Mouse (Mus musculus) liver, adult 2 months (tissue): ENCODE data around the gene Cd244a. TPM values are rescaled to one million over a fixed set of nuclear protein-coding genes. Genes with fewer than 3 reads are reported as not detected.
A peak's percentile ranks its signal among the peaks of the same experiment; 100 is the strongest.

ENCODE experiments used
- DNase-seq: peaks from one replicate; pipeline ENCODE4 v3.0.0-alpha.2; 2011; ENCODE audit warnings: low read depth, low spot score; ENCODE audit errors: extremely low read depth
- H3K27ac ChIP-seq: fragments of 200-500 bp; replicated peaks from 2 replicates; pipeline ENCODE4 v1.5.1; 2012; ENCODE audit warnings: low read depth, mild to moderate bottlenecking, control low read depth, inconsistent platforms, low read length; ENCODE audit not compliant: insufficient read depth
- H3K27me3 ChIP-seq: fragments of 200-500 bp; 2 replicates; pipeline ENCODE4 v1.6.1; 2012; ENCODE audit warnings: mild to moderate bottlenecking, moderate library complexity, low read length, inconsistent platforms; ENCODE audit not compliant: control insufficient read depth, insufficient read depth
- H3K36me3 ChIP-seq: fragments of 200-500 bp; 2 replicates; pipeline ENCODE4 v1.6.1; 2012; ENCODE audit warnings: low read length, inconsistent platforms; ENCODE audit not compliant: control insufficient read depth, insufficient read depth
- H3K4me1 ChIP-seq: fragments of 200-500 bp; 2 replicates; pipeline ENCODE4 v1.6.1; 2011; ENCODE audit warnings: low read length; ENCODE audit not compliant: control insufficient read depth, insufficient read depth
- H3K4me3 ChIP-seq: fragments of 200-500 bp; 2 replicates; pipeline ENCODE4 v1.5.1; 2011; ENCODE audit warnings: low read depth, mild to moderate bottlenecking, control low read depth, low read length, moderate library complexity; ENCODE audit not compliant: insufficient read depth
- H3K79me2 ChIP-seq: fragments of 200-500 bp; 2 replicates; pipeline ENCODE4 v1.6.1; 2012; ENCODE audit warnings: inconsistent platforms, mild to moderate bottlenecking, low read length, moderate library complexity; ENCODE audit not compliant: control insufficient read depth, insufficient read depth
- H3K9ac ChIP-seq: fragments of 200-500 bp; 2 replicates; pipeline ENCODE4 v1.6.1; 2012; ENCODE audit warnings: low read depth, mild to moderate bottlenecking, control low read depth, inconsistent platforms, low read length
- CTCF ChIP-seq: fragments of 200-500 bp; IDR thresholded peaks from 2 replicates; pipeline ENCODE4 v1.5.1; 2011; ENCODE audit warnings: low read depth, low read length, control low read depth
- POLR2A ChIP-seq: fragments of 200-500 bp; IDR thresholded peaks from 2 replicates; pipeline ENCODE4 v1.6.1; 2011; ENCODE audit warnings: low read length, control low read depth; ENCODE audit not compliant: insufficient read depth; ENCODE audit errors: extremely low read depth
- WGBS: fragments of 180-500 bp; shearing (Covaris S2); methylation state at CpG from one replicate; pipeline ENCODE4 v1.1.7; 2018; 5-methylcytosine and 5-hydroxymethylcytosine counted together
- polyA plus RNA-seq: library from polyadenylated mRNA; depleted of rRNA; stranded (reverse); fragments of >200 nt; gene quantifications from 2 replicates; pipeline ENCODE4 v1.2.3, GENCODE M21; 2012
- total RNA-seq: library from RNA; depleted of rRNA; stranded (reverse); fragments of >200 nt; gene quantifications from 2 replicates; pipeline ENCODE4 v1.2.3, GENCODE M21; 2014

Gene Cd244a
- total and polyA plus RNA-seq, 2 experiments = 0.17 to 0.46 TPM

- Histone ChIP-seq H3K79me2 (no peaks in the 10 kb centered on the region), H3K36me3 (no peaks in the 10 kb centered on the region), H3K4me3 (no peak overlapping the region), H3K27ac (no peak overlapping the region), H3K27me3 (no peaks in the 10 kb centered on the region), H3K4me1 (no peaks in the 10 kb centered on the region), H3K9ac (no peak overlapping the region)
- WGBS = 85% methylated on average over 7 of the region's 7 CpGs
- TF ChIP-seq POLR2A (no peak), CTCF (no peak)
- no peak for DNase-seq
These were observed 18.2 kb downstream of the Cd244a start for GRCm38 (mm10) chr1:171577168-171577567.

GRCm38 (mm10) chr1:171584584-171584983 lies 25.6 kb downstream of the Cd244a start:
- Histone ChIP-seq H3K9ac (no peak overlapping the region), H3K27me3 (no peaks in the 10 kb centered on the region), H3K27ac (no peak overlapping the region), H3K4me3 (no peak overlapping the region), H3K36me3 (no peaks in the 10 kb centered on the region), H3K79me2 (no peaks in the 10 kb centered on the region), H3K4me1 (no peaks in the 10 kb centered on the region)
- no peak for DNase-seq
- WGBS = 79% methylated on average over 2 of the region's 2 CpGs
- TF ChIP-seq CTCF (no peak), POLR2A (no peak)

GRCm38 (mm10) chr1:171604686-171605085 lies 45.7 kb downstream of the Cd244a start:
- H3K79me2 ChIP-seq = no peaks in the 10 kb centered on the region
- no peaks in the 10 kb centered on the region for H3K36me3 ChIP-seq
- H3K4me1 ChIP-seq = no peaks in the 10 kb centered on the region
- no peak for TF ChIP-seq POLR2A
- TF ChIP-seq CTCF = no peak
- WGBS = 81% methylated on average over 3 of the region's 3 CpGs
- H3K27ac ChIP-seq = no peak overlapping the region
- H3K4me3 ChIP-seq = no peak overlapping the region
- no peak for DNase-seq
- no peak overlapping the region for H3K9ac ChIP-seq
- peaks cover 5% of the 10 kb centered on the region; the same call in 1 of the 2 replicates for H3K27me3 ChIP-seq

- TF ChIP-seq POLR2A (no peak), CTCF (no peak)
- no peak for DNase-seq
- WGBS = 69% methylated on average over 3 of the region's 3 CpGs
- H3K27me3 ChIP-seq = no peaks in the 10 kb centered on the region
- H3K9ac ChIP-seq = no peak overlapping the region
- H3K4me1 ChIP-seq = no peaks in the 10 kb centered on the region
- no peaks in the 10 kb centered on the region for H3K36me3 ChIP-seq
- no peaks in the 10 kb centered on the region for H3K79me2 ChIP-seq
- H3K27ac ChIP-seq = no peak overlapping the region
- peak overlapping the region; percentile 33; the same call in 1 of the 2 replicates for H3K4me3 ChIP-seq
These were observed 47.7 kb downstream of the Cd244a start for GRCm38 (mm10) chr1:171606656-171607055.

GRCm38 (mm10) chr1:171607176-171607575 lies 48.2 kb downstream of the Cd244a start, which contains the start of gene Ly9:
Gene Ly9, minus strand, starts transcription at chr1:171607410.
- Histone ChIP-seq H3K4me3 (peak within 1 kb of the TSS; percentile 33), H3K9ac (no peak within 1 kb of the TSS), H3K27ac (no peak within 1 kb of the TSS), H3K4me1 (no peaks in the 10 kb centered on the region), H3K36me3 (no peaks in the 10 kb centered on the region), H3K79me2 (no peaks in the 10 kb centered on the region), H3K27me3 (no peaks in the 10 kb centered on the region)
- 84% methylated on average over 9 of the region's 9 CpGs for WGBS
- DNase-seq = peak; percentile 21
- no peak for TF ChIP-seq CTCF

- no peak for DNase-seq
- Histone ChIP-seq H3K4me1 (no peaks in the 10 kb centered on the region), H3K36me3 (no peaks in the 10 kb centered on the region), H3K79me2 (no peaks in the 10 kb centered on the region), H3K4me3 (no peak overlapping the region), H3K27me3 (no peaks in the 10 kb centered on the region), H3K27ac (no peak overlapping the region), H3K9ac (no peak overlapping the region)
- 96% methylated on average over 2 of the region's 2 CpGs for WGBS
- no peak for TF ChIP-seq CTCF
- no peak for TF ChIP-seq POLR2A
These were observed 51.0 kb downstream of the Cd244a start for GRCm38 (mm10) chr1:171610026-171610425.

GRCm38 (mm10) chr1:171610781-171611180 lies 51.8 kb downstream of the Cd244a start:
- no peak for DNase-seq
- TF ChIP-seq CTCF = no peak
- no peak for TF ChIP-seq POLR2A
- Histone ChIP-seq H3K36me3 (no peaks in the 10 kb centered on the region), H3K79me2 (no peaks in the 10 kb centered on the region), H3K27ac (no peak overlapping the region), H3K27me3 (no peaks in the 10 kb centered on the region), H3K4me3 (no peak overlapping the region), H3K4me1 (no peaks in the 10 kb centered on the region), H3K9ac (no peak overlapping the region)
- WGBS = 50% methylated on average over 1 of the region's 1 CpGs
